Mouse (Mus musculus): ENCODE measurements around the gene Atp8a2. TPM values are rescaled to one million over a fixed set of nuclear protein-coding genes. Genes with fewer than 3 reads are reported as not detected.

Atp8a2 gene
- total RNA-seq, 2 experiments from 2014 or later, result 42.5 to 44.8 TPM

DNA sequence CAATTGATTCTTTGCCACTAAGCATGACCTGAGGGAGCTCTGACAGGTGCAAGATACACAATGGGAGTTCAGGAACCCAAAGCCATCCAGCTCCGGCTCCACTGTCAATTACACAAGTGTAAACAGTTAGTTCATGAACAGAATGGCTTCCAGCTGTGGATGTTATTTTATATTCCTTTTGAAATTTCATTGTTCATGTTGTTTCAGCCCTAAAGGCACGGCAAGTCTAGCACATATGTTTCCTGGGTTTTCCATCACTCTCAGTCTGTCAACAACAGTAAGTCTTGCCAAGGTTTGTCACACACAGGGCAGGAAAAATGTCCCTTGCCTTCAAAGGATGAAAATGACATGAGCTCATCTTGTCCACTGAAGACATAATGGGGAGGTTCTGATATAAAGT lies 166.3 kb downstream of the Atp8a2 start:
- DNase-seq (ENCODE audit: low spot score in 2 of 2), result no peak

DNA sequence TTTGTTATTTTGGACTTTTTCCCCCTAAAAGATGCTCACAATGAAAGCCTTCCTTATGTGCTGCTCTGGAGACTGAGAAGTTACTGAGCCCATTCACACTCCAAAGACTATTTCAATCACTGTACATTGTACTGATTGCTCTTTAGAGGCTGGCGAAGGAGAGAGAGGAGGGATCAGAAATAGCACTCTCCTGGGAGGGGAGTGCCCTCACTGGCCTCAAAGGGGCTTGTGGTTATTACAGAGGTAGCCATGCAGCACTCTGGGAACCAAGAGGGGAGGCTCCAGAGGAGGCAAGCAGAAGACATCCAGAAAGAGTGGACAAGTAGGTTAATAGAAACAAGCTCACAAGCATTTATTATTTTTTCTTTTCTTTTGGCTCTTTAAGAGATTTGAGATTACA lies 169.8 kb downstream of the Atp8a2 start:
- no peak for DNase-seq (ENCODE audit: low spot score in 2 of 2)

DNA sequence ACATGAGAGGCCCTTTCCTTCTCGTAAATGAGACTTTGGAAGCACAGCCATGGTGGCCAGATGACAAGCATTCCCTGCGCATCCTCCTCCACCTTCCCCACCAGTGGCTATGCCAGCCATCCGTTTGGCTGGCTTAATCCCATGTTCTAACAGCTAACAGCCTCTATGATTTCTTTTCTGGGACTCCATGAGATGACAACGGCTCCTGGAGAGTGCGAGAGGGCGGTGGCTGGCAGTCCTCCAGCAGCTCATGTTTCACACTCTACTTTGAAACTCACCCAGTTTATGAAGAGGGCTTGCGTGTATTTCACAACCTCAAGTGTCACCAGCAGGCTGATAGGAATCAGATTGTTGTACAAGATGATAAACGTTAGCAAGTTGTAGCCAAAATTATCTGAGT lies 170.3 kb downstream of the Atp8a2 start:
- DNase-seq (ENCODE audit: low spot score in 2 of 2), result peak; percentile 66 to 90

DNA sequence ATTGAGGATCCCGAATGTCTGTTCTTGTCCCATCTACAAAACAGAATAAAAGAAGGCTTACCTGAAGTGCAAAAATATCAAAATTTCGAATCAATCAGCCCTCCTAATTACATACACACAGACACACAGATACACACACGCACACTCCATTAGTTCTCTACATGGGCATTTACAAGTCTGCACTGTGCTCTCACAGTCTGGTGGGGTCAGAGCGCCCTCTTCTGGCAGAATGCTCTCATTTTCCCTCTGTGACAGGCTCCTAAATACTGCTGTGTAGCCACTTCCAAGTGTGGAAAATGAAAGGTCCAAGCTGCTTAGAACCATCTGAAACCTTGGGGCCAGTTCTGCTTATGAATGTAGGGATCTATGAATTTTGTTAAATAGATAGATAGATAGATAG lies 181.1 kb downstream of the Atp8a2 start:
- DNase-seq (ENCODE audit: low spot score in 2 of 2), result peak; percentile 76 to 91

DNA sequence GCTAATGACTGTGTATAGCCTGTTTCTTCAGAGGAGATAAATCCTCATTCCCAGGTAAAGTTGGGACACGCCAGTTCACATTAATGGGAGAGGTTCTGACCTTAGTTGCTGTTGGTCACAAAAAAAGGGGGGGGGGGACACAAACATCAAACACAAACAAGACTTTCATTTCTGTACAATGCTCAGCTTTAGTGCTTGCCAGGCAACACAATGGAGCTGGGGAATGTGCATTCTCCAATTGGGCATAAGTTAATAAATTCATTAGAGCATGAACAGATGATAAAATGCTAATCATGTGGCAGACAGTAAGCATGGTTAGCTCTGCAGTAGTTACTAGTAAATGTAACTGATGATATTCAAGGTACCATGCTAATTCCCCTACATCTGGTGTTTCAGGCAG lies 195.2 kb downstream of the Atp8a2 start:
- no peak for DNase-seq (ENCODE audit: low spot score in 2 of 2)

DNA sequence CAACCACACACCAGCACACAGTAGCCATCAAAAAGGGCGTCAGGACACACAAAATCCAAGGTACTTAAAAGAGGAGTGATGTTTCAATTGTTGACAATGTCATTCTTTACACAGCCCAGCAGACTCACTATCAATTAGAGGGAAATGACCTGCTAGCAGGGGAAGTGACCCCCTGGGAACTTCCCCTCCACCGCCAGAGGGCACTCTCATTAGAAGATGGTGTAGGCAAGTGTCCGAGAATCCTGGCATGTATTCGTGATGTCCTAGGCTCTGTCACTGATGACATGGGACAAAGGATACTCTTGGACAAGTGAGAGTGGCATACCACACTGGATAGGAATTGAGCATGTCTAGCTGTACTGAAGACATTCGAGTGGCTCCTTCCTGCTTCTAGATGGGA lies 208.1 kb downstream of the Atp8a2 start:
- no peak for DNase-seq (ENCODE audit: low spot score in 2 of 2)

DNA sequence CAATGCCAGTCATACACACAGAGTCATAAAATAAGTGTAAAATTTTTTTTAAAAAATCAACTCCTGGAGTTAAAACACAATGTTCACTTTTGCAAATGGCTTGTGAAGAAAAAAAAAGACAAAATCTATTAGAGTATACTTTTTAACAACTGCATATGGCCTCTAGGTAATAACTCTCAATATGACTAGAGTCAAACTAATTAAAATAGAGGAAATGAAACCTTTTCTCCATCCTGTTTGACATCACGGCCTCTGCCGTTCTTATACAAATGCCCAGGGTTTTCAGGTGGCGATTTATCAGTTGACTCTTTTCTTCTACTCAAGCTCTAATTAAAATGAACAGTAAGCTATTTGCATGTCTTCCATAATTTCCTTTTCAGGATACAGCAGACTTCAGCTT lies 209.0 kb downstream of the Atp8a2 start:
- DNase-seq (ENCODE audit: low spot score in 2 of 2), result no peak

DNA sequence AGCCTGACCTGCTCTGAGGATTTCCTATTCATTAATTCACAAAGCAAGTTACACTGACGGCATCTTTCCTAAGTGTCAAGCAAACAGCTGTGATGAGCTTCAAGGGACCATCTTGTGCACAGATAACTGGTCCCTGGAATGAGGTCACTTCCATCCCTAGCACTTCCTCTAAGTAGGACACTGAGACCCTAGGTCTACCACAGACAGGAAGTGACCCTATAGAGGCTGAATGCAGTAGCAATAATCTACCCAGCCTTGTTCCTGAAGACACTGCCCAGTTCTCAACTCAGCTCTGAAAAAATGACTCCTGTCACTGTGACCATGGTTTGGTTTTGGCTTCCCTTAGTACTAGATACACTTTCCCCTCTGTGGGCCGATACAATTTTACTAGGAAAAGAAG lies 219.0 kb downstream of the Atp8a2 start:
- no peak for DNase-seq (ENCODE audit: low spot score in 2 of 2)

DNA sequence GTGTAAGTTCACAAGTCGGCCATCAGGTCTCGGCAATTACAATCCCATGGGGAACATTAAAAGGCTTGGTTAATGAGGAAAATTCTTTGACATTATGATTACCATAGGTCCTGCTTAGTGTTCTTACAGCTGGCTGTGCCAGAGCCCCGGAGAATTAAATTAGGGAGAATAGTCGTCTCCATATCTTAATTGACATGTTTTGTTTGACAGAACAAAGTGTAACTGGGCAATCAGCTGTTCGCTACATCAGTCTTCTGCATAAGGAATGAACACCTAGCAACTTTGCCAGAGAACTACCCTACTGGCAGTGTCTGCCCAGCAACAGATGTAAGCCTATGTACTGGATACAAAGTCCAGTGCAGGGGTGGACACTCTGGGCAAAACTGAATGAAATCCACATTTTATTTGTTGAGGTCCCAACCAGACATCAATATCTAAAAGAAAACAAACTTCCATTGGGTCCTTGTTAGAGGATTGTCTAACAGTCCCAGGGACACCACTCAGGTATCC lies 225.7 kb downstream of the Atp8a2 start:
- DNase-seq (ENCODE audit: low spot score in 2 of 2), result no peak

DNA sequence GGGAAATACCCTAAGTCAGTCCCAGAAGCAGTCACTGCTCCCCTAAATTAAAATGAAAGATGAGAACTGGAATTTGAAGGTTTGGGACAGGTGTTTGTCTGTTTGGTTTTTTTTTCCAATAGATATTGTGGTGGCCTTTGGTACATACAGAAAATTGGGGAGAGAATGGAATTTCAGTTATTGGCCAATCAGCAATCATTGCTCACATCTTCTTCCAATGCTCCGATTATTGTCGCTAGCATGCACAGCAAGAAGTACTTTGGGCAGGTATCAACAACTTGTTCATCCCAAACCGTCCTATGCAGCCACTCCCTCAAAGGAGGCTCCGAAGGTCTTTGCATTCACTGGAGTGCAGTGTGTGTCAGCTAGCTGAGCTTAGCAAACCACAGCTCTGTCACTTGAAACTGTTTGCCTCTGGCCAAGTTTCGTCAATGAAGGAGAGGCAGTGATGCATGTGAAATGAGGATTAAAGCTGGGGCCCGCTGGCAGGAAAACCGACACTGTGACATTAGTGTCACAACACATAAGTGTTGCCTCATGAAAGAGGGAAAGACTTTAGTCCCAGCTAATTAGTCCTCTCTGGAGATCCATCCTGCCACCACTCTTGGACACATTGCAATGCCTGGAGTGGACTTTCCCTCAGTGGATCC lies 227.4 kb downstream of the Atp8a2 start:
- no peak for DNase-seq (ENCODE audit: low spot score in 2 of 2)

DNA sequence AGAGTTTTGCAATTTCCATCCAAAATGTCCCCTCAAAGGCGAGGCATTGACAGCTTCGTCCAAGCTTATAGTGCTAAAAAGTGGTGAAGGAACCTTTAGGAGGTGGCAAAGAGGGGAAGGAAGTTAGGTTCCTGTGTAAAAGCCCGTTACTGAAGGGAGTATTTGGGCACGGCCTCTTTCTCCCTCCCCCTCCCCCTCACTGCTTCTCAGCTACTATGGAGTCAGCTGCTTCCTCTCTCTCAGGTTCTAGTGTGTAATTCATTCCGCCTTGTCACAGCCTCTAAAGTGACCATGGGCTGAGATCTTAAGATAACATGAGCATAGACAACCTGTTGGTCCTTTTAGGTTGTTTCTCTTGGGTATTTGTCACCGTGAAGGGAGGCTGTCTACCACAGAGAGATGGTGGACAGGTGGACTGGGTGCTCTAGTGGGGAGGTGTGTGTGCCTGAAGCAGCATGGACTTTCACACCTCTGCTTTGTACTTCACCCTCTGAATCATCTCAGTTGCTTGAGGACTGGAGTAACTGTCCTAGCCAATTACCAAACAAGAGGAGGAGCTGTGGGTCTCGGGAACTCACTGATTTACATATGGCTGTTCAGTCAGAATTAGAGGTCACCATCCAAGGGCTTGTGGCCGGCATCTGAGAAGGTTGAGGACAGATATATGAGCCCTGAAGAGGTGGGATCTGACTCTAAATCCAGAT lies 229.0 kb downstream of the Atp8a2 start:
- no peak for DNase-seq (ENCODE audit: low spot score in 2 of 2)

DNA sequence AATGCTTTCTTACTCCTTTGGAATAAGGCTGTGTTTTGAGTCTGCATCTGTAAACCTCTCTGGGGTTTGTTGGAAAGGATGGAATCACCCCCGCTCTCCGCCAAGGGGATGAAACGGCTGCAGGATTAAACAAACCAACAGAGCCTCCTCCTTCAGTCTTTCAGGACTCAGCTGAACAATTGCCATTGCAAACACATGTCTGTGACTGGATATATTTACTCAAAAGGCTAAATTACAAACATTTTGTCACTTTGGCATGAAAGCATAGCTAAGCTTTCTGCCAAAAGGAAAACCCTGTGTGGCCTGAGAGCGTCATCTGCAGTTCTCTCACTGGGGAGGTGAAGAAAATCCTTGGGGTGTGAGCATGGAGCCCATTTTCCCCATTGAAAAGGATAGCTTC lies 230.0 kb downstream of the Atp8a2 start:
- DNase-seq (ENCODE audit: low spot score in 2 of 2), result no peak

DNA sequence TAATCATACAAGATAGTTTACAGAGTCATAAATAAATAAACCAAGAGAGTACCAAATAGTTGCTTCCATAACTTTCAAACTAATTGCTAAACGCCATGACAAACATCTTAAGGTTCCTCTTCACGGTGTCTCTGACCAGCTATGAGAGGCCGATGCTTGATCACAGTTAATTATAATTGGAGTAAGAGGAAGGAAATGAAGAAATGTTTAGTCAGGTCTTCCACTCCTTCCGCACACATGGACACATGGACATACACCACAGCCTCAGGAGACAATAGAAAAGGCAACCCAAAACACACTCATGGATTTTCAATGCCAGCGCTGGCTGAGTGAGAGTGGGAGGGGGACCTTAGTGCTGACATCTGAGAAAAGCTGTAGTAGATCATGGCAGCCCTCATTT lies 232.4 kb downstream of the Atp8a2 start:
- no peak for DNase-seq (ENCODE audit: low spot score in 2 of 2)

DNA sequence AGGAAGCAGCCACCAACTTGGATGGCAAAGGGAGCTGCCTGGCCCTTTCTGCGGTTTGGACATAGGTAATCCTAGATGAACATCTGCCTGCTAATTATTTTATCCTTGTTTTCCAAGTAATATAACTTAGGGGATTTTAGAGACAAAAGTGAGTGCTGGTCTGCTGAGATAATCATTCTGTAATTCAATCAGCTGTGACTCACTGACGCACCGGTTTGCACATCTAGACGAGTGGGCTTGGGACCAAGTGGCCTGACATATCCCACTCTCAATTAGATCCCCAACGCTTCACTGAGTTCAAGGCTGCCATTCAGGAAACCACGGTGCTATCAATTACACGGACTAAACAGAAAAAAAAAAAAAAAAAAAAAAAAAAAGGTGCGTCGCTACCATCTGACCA lies 236.0 kb downstream of the Atp8a2 start:
- no peak for DNase-seq (ENCODE audit: low spot score in 2 of 2)

DNA sequence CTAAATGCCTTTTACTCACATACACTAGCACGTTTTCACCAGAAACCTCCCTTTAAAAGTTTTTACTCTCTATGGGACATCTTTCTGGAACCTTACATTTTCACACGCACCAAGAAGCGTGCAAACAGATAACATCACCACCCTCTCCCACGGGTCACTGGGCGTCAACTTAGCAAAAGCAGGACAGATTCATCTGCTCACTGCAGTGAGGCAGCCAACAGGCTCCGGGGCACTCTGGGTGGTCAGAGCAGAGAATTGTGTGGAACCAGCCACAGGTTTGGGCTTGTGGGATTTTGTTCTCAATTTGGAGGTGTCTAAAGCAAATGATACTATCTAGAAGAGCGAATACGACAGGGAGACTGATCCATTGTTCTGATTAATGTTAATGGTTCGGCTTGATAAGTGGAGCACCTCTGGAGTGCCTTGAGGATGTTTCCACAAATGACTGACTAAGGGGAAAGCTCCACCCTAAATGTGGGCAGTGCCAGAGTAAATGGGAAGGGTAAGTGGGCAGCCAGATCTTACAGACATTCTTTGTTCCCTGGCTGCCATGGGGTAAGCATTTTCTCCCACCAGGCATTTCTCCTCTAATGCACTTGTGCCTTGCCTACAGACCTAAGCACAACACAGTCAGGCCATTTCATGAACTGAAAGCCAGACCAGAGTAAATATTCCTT lies 236.6 kb downstream of the Atp8a2 start:
- no peak for DNase-seq (ENCODE audit: low spot score in 2 of 2)

DNA sequence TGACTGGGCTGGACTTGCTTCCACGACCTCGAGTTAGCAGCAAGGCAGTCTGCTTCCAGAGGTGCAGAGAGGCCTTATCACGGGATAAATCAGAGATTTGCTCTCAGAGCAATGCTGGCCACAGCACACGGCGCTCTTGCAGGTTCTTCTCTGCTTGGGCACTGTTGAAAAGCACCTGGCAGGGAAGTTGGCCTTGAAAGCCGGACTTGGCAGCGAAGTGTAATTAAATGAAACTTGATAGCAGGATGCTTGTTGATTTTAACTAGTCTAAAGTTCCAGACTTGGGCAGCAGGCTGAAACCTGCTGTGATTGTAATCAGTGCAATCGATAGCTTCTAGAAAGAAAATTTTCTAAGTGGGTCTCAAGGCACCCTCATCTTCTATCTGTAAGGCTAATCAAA lies 237.3 kb downstream of the Atp8a2 start:
- DNase-seq (ENCODE audit: low spot score in 2 of 2), result no peak

DNA sequence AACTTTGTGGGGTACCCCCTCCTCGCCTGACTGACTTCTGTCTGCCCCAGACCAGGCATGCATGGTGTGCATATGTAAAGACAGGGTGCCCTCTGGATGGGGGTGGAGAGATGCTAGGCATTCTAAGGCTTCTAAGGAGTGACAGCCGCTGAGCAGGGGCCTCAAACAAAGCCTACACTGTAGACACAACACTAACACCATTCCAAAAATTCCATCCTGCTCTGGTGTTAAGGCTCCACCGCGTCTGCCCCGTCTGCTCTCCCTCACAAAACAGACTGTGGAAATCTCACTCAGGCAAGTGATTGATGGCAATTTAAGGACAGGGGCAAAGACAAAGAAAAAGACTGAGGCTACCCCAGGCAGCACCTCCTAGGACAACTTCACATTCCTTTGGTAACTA lies 247.0 kb downstream of the Atp8a2 start:
- DNase-seq (ENCODE audit: low spot score in 2 of 2), result no peak

DNA sequence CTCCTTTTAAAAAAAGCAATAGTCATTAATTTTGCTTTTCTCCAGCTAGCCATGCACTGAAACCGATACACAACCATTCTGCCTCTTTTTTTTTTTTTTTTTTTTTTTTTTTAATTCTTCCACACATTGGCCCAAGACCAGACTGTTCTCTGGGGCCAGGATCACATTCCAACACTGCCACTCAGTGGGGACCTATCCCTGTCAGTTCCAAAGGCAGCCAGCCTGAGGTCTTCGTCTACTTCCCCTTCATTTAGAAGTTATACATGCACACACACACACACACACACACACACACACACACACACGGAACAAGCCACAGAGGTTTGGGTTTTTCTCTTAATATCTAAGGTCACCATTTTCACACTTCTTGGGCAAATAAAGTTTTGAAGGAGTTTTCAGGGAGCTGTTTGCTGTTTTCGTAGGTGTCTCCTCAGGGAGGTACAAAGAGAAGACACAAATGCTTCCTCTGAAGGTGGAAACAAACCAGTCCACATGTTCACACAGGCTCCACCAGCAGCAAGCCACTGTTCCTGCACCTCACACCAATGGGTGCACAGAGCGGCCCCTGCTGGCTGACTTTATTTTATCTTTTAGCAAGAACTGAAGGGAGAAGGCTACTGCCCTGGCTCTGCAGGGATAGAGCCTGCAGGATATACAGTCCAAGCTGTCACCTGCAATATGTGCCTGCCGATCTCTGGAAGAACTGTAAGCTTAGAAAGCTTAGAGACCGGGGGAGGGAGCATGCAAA lies 253.9 kb downstream of the Atp8a2 start:
- DNase-seq (ENCODE audit: low spot score in 2 of 2), result peak; percentile 82 to 91

DNA sequence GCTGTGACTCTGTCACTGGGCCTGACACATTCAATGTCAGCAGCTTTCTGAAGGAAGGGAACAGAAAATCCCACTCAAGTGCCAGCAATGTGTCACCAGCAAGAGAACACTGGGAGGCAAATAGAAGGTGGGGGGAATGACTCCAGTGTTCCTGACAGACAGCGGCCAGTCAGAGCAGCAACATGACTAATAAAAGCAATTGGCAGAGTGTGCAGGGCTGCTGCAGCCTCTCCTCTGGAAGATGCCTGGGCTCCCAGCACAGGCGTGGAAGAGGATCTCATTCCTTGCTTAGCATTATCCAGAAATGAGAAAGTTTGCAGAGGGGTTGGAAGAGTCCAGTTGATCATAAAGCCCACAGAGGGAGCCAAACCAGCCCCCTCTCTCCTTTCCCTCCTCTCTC lies 254.8 kb downstream of the Atp8a2 start:
- no peak for DNase-seq (ENCODE audit: low spot score in 2 of 2)

DNA sequence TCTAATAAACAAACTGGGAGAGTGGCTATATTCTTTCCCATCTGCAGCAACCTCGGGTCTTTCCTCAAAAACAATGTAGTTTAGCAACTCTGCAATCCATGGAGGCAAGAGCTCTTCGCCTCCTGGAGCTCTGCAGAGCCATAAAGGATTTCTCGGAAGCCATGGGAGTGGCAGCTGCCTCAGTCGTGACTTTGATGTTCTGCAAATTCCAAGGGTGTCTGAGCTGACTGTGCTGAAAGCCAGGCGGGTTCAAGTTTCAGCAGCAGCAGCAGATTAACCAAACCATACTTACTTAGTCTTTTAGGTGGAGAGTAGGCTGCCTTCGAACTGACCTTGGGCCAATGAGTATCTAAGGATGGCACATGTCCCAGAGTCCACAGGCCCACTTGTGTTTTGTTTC lies 264.6 kb downstream of the Atp8a2 start:
- no peak for DNase-seq (ENCODE audit: low spot score in 2 of 2)

DNA sequence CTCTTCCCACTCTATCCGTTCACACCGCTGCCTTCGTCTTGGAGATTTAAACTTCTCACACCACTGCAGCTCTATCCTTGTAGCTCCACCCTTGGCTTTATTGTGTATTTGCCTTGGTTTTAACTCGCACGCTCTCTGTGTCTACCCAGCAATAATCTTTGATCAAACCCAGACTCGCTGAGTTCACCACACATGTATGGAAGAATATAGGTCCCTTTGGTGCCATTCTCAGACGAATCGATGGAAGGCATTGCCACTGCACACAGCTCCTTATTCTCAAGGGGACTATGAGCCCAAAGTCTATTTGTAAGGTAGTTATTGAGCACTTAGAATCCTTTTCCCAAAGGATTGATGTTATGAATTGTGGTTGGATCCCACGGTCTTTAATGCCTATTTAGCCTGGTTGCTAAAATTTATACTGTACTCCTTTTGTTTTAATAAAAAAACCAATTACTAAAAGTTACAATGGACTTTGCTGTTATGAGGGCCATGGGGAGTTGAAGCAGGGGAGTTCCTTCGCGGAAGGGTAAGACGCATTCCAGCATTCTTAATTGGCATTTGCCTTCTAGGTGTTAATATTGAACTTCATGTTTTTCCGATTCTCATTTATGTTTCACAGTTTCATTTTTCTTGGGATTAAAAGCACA lies 265.4 kb downstream of the Atp8a2 start:
- no peak for DNase-seq (ENCODE audit: low spot score in 2 of 2)
